Mouse (Mus musculus): Measurements from ENCODE around the gene Pter. TPM values are rescaled to one million over a fixed set of nuclear protein-coding genes. Genes with fewer than 3 reads are reported as not detected.
A peak's percentile ranks its signal among the peaks of the same experiment; 100 is the strongest.

Pter gene
- polyA plus RNA-seq, 1 experiment from 2014 or later, result 17.4 TPM

- ATAC-seq (ENCODE audit: low read depth) (no peak), DNase-seq (ENCODE audit: low spot score) (no peak)
- WGBS, result 93% methylated on average over 7 of the region's 7 CpGs
Measured at GRCm38 (mm10) chr2:12977367-12977766, 53.5 kb downstream of the Pter start.

DNA sequence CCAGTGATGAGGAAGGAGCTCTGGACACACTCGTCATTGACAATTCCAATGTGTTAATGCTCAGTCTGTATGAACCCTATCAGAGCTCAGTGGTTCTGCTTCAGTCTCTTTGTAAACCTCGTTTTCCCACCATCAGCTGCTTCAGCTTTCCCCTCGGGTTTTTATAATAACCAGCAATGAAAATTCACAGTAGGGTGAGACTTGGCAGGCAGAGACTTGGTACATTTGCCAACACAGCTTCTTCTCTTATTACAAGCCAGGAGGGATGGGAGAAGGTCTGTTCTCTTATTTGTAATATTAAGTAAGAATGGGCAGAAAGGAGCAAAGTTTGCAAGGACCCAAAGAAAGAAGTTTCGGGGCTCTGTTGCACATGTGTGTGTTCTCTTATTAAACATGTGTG, 54.9 kb downstream of the Pter start:
- H3K4me1 ChIP-seq (ENCODE audit: control insufficient read depth, insufficient read depth, low read length), result no peaks in the 10 kb centered on the region
- 64% methylated on average over 4 of the region's 4 CpGs for WGBS
- DNase-seq (ENCODE audit: low spot score) (no peak), ATAC-seq (ENCODE audit: low read depth) (no peak)
- no peak overlapping the region for H3K9ac ChIP-seq (ENCODE audit: low read depth, low read length)
- no peak overlapping the region for H3K4me3 ChIP-seq (ENCODE audit: low read depth, low read length)
- H3K9me3 ChIP-seq (ENCODE audit: control insufficient read depth, low read length), result no peaks in the 10 kb centered on the region
- no peak overlapping the region for H3K4me2 ChIP-seq (ENCODE audit: low read depth, low read length)
- H3K36me3 ChIP-seq (ENCODE audit: control insufficient read depth, insufficient read depth, low read length), result no peaks in the 10 kb centered on the region
- no peaks in the 10 kb centered on the region for H3K27me3 ChIP-seq (replicated peaks; ENCODE audit: control insufficient read depth, insufficient read depth, low read length)
- no peak overlapping the region for H3K27ac ChIP-seq (replicated peaks; ENCODE audit: low read depth, low read length)

More at GRCm38 (mm10) chr2:12977367-12977766, 53.5 kb downstream of the Pter start:
- no peaks in the 10 kb centered on the region for H3K9me3 ChIP-seq (ENCODE audit: control insufficient read depth, low read length)
- H3K36me3 ChIP-seq (ENCODE audit: control insufficient read depth, insufficient read depth, low read length), result no peaks in the 10 kb centered on the region
- H3K4me3 ChIP-seq (ENCODE audit: low read depth, low read length), result no peak overlapping the region
- no peak overlapping the region for H3K4me2 ChIP-seq (ENCODE audit: low read depth, low read length)
- H3K27me3 ChIP-seq (replicated peaks; ENCODE audit: control insufficient read depth, insufficient read depth, low read length), result no peaks in the 10 kb centered on the region
- H3K27ac ChIP-seq (replicated peaks; ENCODE audit: low read depth, low read length), result no peak overlapping the region
- H3K9ac ChIP-seq (ENCODE audit: low read depth, low read length), result no peak overlapping the region
- H3K4me1 ChIP-seq (ENCODE audit: control insufficient read depth, insufficient read depth, low read length), result no peaks in the 10 kb centered on the region

DNA sequence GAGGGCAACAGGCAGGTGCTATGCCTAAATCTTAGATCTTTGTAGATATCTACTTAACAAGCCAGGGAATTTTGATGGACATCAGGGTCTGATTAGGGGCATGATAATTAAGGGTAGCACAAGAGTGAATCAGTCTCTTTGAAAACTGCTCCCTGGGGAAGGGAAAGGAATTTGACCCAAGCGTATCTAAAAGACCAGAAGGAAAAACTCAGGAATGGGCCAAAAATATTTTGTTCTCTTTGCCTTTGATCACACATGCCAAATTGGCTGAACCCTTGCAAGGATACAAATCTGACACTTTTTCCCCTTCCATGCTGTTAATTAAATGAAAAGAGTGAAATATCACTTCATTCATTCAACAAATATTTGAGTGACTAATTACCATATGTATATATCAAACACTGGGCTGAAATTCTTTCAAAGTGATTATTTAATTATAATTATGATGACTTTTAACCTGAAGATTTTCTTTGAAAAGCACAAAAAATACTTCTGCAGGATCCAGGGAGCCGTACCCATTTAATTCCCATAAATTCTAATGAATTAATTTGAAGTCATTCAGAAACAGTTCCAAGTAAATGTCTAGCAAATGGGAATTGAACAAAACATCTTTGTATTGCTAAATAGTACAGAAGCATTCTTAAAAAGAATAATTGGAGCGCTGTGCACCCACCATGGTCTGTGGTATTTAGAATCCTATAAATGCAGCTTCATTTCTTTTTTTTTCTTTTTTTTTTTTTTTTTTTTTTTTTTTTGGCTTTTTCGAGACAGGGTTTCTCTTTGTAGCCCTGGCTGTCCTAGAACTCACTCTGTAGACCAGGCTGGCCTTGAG, 61.3 kb downstream of the Pter start:
- no peak overlapping the region for H3K4me2 ChIP-seq (ENCODE audit: low read depth, low read length)
- WGBS, result 54% methylated on average over 4 of the region's 4 CpGs
- no peak overlapping the region for H3K4me3 ChIP-seq (ENCODE audit: low read depth, low read length)
- no peak for ATAC-seq (ENCODE audit: low read depth)
- no peaks in the 10 kb centered on the region for H3K27me3 ChIP-seq (replicated peaks; ENCODE audit: control insufficient read depth, insufficient read depth, low read length)
- H3K36me3 ChIP-seq (ENCODE audit: control insufficient read depth, insufficient read depth, low read length), result no peaks in the 10 kb centered on the region
- H3K9me3 ChIP-seq (ENCODE audit: control insufficient read depth, low read length), result no peaks in the 10 kb centered on the region
- H3K4me1 ChIP-seq (ENCODE audit: control insufficient read depth, insufficient read depth, low read length), result no peaks in the 10 kb centered on the region
- H3K27ac ChIP-seq (replicated peaks; ENCODE audit: low read depth, low read length), result no peak overlapping the region
- H3K9ac ChIP-seq (ENCODE audit: low read depth, low read length), result no peak overlapping the region
- DNase-seq (ENCODE audit: low spot score), result peak; percentile 12

GRCm38 (mm10) chr2:13000026-13000425, 76.2 kb downstream of the Pter start:
- Histone ChIP-seq H3K4me2 (ENCODE audit: low read depth, low read length) (no peak overlapping the region), H3K9ac (ENCODE audit: low read depth, low read length) (no peak overlapping the region), H3K27ac (replicated peaks; ENCODE audit: low read depth, low read length) (no peak overlapping the region), H3K4me1 (ENCODE audit: control insufficient read depth, insufficient read depth, low read length) (no peaks in the 10 kb centered on the region), H3K9me3 (ENCODE audit: control insufficient read depth, low read length) (no peaks in the 10 kb centered on the region), H3K36me3 (ENCODE audit: control insufficient read depth, insufficient read depth, low read length) (no peaks in the 10 kb centered on the region), H3K27me3 (replicated peaks; ENCODE audit: control insufficient read depth, insufficient read depth, low read length) (no peaks in the 10 kb centered on the region), H3K4me3 (ENCODE audit: low read depth, low read length) (no peak overlapping the region)
- DNase-seq (ENCODE audit: low spot score), result no peak
- no peak for ATAC-seq (ENCODE audit: low read depth)
- WGBS, result 67% methylated on average over 2 of the region's 2 CpGs

DNA sequence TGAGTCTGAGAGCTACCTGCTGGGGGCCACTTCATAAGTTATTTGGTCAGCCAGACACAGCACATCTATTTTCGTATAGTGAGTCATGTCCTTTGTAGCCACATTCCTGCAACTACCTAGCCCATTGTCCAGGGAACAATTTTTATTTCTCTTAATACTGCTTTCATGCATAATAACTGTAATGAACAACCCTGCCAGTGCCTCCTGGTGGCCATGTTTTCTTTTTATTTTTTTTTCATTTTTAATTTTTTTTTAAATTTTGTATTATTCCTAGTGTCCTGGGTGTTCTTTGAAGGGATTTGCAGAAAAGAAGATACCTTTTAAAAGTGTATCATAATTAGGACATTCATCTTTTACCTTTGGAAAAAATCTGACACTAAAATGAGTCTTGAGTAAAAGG, 84.6 kb downstream of the Pter start:
- DNase-seq (ENCODE audit: low spot score) (no peak), ATAC-seq (ENCODE audit: low read depth) (no peak)
- H3K36me3 ChIP-seq (ENCODE audit: control insufficient read depth, insufficient read depth, low read length), result no peaks in the 10 kb centered on the region
- H3K4me2 ChIP-seq (ENCODE audit: low read depth, low read length), result no peak overlapping the region
- peaks cover 49% of the 10 kb centered on the region for H3K27me3 ChIP-seq (replicated peaks; ENCODE audit: control insufficient read depth, insufficient read depth, low read length)
- H3K4me1 ChIP-seq (ENCODE audit: control insufficient read depth, insufficient read depth, low read length), result peaks cover 12% of the 10 kb centered on the region; the same call in 1 of the 2 replicates
- H3K27ac ChIP-seq (replicated peaks; ENCODE audit: low read depth, low read length), result no peak overlapping the region
- WGBS, result 70% methylated on average over 1 of the region's 1 CpGs
- no peaks in the 10 kb centered on the region for H3K9me3 ChIP-seq (ENCODE audit: control insufficient read depth, low read length)
- no peak overlapping the region for H3K9ac ChIP-seq (ENCODE audit: low read depth, low read length)
- H3K4me3 ChIP-seq (ENCODE audit: low read depth, low read length), result no peak overlapping the region

DNA sequence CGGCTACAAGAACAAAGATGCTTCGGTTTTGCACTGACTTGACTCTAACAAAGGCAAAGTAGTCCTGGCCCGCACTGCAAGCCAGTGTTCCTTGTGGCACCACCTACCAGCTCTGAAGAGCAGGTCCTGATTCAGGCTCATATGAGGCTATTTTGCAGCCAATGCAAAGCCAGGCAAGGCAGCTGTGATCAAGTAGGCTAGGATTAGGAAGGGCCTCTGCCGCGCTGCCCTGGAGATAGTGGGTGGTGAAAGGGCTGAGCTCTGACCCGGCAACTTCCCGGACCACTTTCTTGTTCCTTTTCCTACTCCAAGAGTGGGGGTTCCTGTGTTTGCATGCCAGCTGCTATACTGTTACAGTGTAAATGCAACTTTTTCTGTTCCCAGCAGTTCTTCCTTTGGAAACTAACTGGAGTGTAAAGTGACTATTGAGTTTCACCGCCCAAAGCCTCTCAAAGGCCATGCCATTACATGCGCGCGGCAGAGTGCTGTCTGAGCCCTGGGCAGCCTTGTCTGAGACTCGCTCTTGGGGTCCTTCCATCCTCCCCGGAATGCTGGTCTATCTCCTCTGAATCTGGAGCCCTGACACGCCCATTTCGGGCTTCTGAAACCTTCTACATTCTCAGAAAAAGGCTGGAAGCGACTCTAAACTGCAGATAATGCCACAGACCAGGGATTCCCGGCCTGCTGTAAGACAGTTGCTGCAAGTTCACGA, 85.6 kb downstream of the Pter start:
- WGBS, result 5% methylated on average over 18 of the region's 18 CpGs
- H3K4me1 ChIP-seq (ENCODE audit: control insufficient read depth, insufficient read depth, low read length), result peaks cover 12% of the 10 kb centered on the region; the same call in 1 of the 2 replicates
- H3K9me3 ChIP-seq (ENCODE audit: control insufficient read depth, low read length), result no peaks in the 10 kb centered on the region
- peak overlapping the region; percentile 56 for H3K4me3 ChIP-seq (ENCODE audit: low read depth, low read length)
- H3K36me3 ChIP-seq (ENCODE audit: control insufficient read depth, insufficient read depth, low read length), result no peaks in the 10 kb centered on the region
- no peak overlapping the region for H3K27ac ChIP-seq (replicated peaks; ENCODE audit: low read depth, low read length)
- peak overlapping the region; percentile 61 for H3K9ac ChIP-seq (ENCODE audit: low read depth, low read length)
- peak overlapping the region; percentile 100 for H3K4me2 ChIP-seq (ENCODE audit: low read depth, low read length)
- peak; percentile 60; the same call in 1 of the 2 replicates for ATAC-seq (ENCODE audit: low read depth)
- H3K27me3 ChIP-seq (replicated peaks; ENCODE audit: control insufficient read depth, insufficient read depth, low read length), result peaks cover 54% of the 10 kb centered on the region
- peak; percentile 43 for DNase-seq (ENCODE audit: low spot score)

GRCm38 (mm10) chr2:13010030-13010459, 86.2 kb downstream of the Pter start:
- no peaks in the 10 kb centered on the region for H3K36me3 ChIP-seq (ENCODE audit: control insufficient read depth, insufficient read depth, low read length)
- peaks cover 12% of the 10 kb centered on the region; the same call in 1 of the 2 replicates for H3K4me1 ChIP-seq (ENCODE audit: control insufficient read depth, insufficient read depth, low read length)
- no peaks in the 10 kb centered on the region for H3K9me3 ChIP-seq (ENCODE audit: control insufficient read depth, low read length)
- peak overlapping the region; percentile 56 for H3K4me3 ChIP-seq (ENCODE audit: low read depth, low read length)
- peak overlapping the region; percentile 100 for H3K4me2 ChIP-seq (ENCODE audit: low read depth, low read length)
- peak overlapping the region; percentile 61 for H3K9ac ChIP-seq (ENCODE audit: low read depth, low read length)
- WGBS, result 2% methylated on average over 31 of the region's 31 CpGs
- ATAC-seq (ENCODE audit: low read depth) (peak; percentile 7; the same call in 1 of the 2 replicates), DNase-seq (ENCODE audit: low spot score) (no peak)
- peaks cover 54% of the 10 kb centered on the region for H3K27me3 ChIP-seq (replicated peaks; ENCODE audit: control insufficient read depth, insufficient read depth, low read length)
- no peak overlapping the region for H3K27ac ChIP-seq (replicated peaks; ENCODE audit: low read depth, low read length)

DNA sequence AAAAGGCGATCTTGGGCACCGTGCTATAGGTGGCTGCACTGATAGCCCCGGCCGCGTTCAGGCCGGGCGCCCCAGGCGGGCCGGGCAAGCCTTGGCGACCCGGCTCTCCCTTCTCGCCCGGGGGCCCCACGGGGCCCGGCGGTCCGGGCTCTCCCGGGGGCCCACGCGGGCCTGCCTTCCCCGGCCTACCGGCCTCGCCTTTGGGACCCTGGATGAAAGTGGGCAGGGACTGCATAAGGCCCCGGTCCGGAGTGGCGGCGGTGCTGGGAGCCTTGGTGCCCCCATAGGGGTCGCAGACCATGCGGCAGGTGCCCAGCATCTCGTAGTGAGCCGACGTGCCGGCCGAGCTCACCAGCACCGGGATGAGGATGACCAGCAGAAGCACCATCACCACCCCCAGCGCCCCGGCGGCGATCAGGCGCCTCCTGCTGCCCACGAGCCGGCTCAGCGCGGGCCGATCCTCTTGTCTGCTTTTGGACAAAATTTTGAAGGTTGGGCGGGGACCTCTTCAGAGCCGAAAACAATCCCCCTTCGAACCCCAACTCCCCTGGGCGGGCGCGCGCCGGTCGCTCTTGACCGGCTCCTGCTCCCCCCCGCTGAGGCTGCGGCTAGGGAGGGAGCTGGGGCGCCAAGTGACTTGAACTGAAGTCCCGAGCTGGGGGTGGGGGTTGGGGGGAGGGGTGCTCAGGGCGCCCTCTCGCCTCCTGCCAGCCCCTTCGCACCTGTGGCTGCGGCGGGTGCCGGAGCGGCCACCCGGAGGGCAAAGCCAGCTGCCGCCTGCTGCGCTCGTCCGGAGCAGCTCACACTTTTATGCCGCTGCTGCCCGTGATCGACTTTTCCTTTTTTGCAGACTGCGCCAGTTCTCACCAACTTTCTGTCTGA, 86.9 kb downstream of the Pter start:
- no peak overlapping the region for H3K27ac ChIP-seq (replicated peaks; ENCODE audit: low read depth, low read length)
- H3K9me3 ChIP-seq (ENCODE audit: control insufficient read depth, low read length), result no peaks in the 10 kb centered on the region
- H3K4me2 ChIP-seq (ENCODE audit: low read depth, low read length), result peak overlapping the region; percentile 100
- H3K36me3 ChIP-seq (ENCODE audit: control insufficient read depth, insufficient read depth, low read length), result no peaks in the 10 kb centered on the region
- peak; percentile 59 for ATAC-seq (ENCODE audit: low read depth)
- under 1% methylated on average over 46 of the region's 75 CpGs for WGBS
- H3K4me1 ChIP-seq (ENCODE audit: control insufficient read depth, insufficient read depth, low read length), result peaks cover 12% of the 10 kb centered on the region; the same call in 1 of the 2 replicates
- peaks cover 54% of the 10 kb centered on the region for H3K27me3 ChIP-seq (replicated peaks; ENCODE audit: control insufficient read depth, insufficient read depth, low read length)
- peak overlapping the region; percentile 56 for H3K4me3 ChIP-seq (ENCODE audit: low read depth, low read length)
- peak overlapping the region; percentile 61 for H3K9ac ChIP-seq (ENCODE audit: low read depth, low read length)
- DNase-seq (ENCODE audit: low spot score), result peak; percentile 45
